Mouse (Mus musculus): ENCODE measurements around the gene Rad51ap1. TPM values are rescaled to one million over a fixed set of nuclear protein-coding genes. Genes with fewer than 3 reads are reported as not detected.

The Rad51ap1 gene
- 0.44 TPM for polyA plus RNA-seq (2014; fragmentation: Illumina TruSeq; extraction: RNeasy Lipid Tissue Mini Kit (QIAGEN cat#74804); ENCODE audit: insufficient read depth, low read depth, low replicate concordance)

GRCm38 (mm10) chr6:126939487-126940171, at the start of gene Rad51ap1, which contains the start of gene D6Wsu163e:
Gene Rad51ap1 (minus strand): TSS chr6:126939587.
Gene D6Wsu163e (plus strand): TSS chr6:126939962.

DNA sequence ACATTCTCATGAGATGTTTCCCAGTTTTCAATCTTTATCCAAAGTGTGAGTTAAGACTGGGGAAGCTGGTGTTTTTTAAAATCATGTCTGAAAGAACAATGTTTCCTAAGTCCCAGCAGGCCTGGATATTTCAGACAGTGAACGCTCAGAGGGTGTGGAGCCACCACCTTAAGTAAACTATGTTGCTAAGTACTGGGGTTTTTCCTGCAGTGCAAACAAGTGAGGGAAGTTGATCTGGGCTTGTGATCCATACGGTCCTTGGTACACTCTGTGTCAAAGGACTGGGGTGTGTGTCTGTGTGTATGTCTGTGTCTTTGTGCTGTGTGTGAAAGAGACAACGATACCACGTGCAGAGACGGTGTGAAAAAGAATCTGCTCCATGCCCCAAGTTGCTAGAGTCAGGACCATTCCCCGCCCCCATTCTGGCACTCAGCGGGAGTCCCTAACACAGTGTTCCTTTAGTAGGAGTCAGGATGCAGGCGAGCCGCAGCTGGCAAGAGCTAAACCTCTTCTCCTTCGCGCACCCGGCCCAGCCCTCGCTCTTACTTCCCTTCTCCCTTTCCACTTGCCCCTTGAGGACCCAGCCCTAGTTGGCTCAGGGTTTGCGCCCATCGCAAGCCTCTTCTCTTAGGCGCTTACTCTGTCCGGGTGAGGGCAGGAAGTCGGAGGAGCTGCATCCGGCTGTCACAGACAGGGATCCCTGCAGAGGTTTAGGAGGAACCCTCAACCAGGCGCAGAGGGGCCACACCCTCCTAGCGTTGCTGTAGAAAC, 18.1 kb downstream of the Rad51ap1 start, which contains the start of gene Dyrk4:
Gene Dyrk4, minus strand, starts transcription at position 729 of the 771 bp plus-strand sequence.

Other genes starting within 250 kb of the Rad51ap1 start
- 0.37 TPM for gene Kcna6, start 198.9 kb downstream of the Rad51ap1 start, polyA plus RNA-seq (2014; fragmentation: Illumina TruSeq; extraction: RNeasy Lipid Tissue Mini Kit (QIAGEN cat#74804); ENCODE audit: insufficient read depth, low read depth, low replicate concordance)
- 76.1 TPM for gene Ndufa9, start 90.5 kb downstream of the Rad51ap1 start, polyA plus RNA-seq (2014; fragmentation: Illumina TruSeq; extraction: RNeasy Lipid Tissue Mini Kit (QIAGEN cat#74804); ENCODE audit: insufficient read depth, low read depth, low replicate concordance)
- gene Akap3, start 86.5 kb downstream of the Rad51ap1 start, polyA plus RNA-seq (2014; fragmentation: Illumina TruSeq; extraction: RNeasy Lipid Tissue Mini Kit (QIAGEN cat#74804); ENCODE audit: insufficient read depth, low read depth, low replicate concordance), result not detected
- gene Dyrk4, start 17.7 kb downstream of the Rad51ap1 start, polyA plus RNA-seq (2014; fragmentation: Illumina TruSeq; extraction: RNeasy Lipid Tissue Mini Kit (QIAGEN cat#74804); ENCODE audit: insufficient read depth, low read depth, low replicate concordance), result 0.23 TPM
- gene D6Wsu163e, start 375 bp upstream of the Rad51ap1 start, polyA plus RNA-seq (2014; fragmentation: Illumina TruSeq; extraction: RNeasy Lipid Tissue Mini Kit (QIAGEN cat#74804); ENCODE audit: insufficient read depth, low read depth, low replicate concordance), result 12.3 TPM
- gene Fgf6, start 76.0 kb upstream of the Rad51ap1 start, polyA plus RNA-seq (2014; fragmentation: Illumina TruSeq; extraction: RNeasy Lipid Tissue Mini Kit (QIAGEN cat#74804); ENCODE audit: insufficient read depth, low read depth, low replicate concordance), result not detected
- gene Fgf23, start 133.3 kb upstream of the Rad51ap1 start, polyA plus RNA-seq (2014; fragmentation: Illumina TruSeq; extraction: RNeasy Lipid Tissue Mini Kit (QIAGEN cat#74804); ENCODE audit: insufficient read depth, low read depth, low replicate concordance), result not detected
- gene Tigar, start 170.0 kb upstream of the Rad51ap1 start, polyA plus RNA-seq (2014; fragmentation: Illumina TruSeq; extraction: RNeasy Lipid Tissue Mini Kit (QIAGEN cat#74804); ENCODE audit: insufficient read depth, low read depth, low replicate concordance), result 3.7 TPM
- gene Ccnd2, start 212.6 kb upstream of the Rad51ap1 start, polyA plus RNA-seq (2014; fragmentation: Illumina TruSeq; extraction: RNeasy Lipid Tissue Mini Kit (QIAGEN cat#74804); ENCODE audit: insufficient read depth, low read depth, low replicate concordance), result 21.0 TPM

All from lung, adult 10 weeks (tissue).